Mouse (Mus musculus): Measurements from ENCODE around the gene Ksr1.
"Not testable (repeated sequence)": the region's sequence is repeated elsewhere in the genome, so short reads cannot be mapped to it uniquely, and the experiment has no call there.

The Ksr1 gene

GRCm38 (mm10) chr11:79012529-79012928, 133.7 kb downstream of the Ksr1 start:
- no peak for DNase-seq (ENCODE audit: low spot score)

GRCm38 (mm10) chr11:79008891-79009290, 137.3 kb downstream of the Ksr1 start:
- no peak for DNase-seq (ENCODE audit: low spot score)

- DNase-seq (ENCODE audit: low spot score), result no peak
These were observed 138.0 kb downstream of the Ksr1 start for GRCm38 (mm10) chr11:79008007-79008775.

- not testable (repeated sequence) for DNase-seq (ENCODE audit: low spot score)
These were observed 138.9 kb downstream of the Ksr1 start for GRCm38 (mm10) chr11:79007356-79007755.

GRCm38 (mm10) chr11:79006417-79006816, 139.8 kb downstream of the Ksr1 start:
- no peak for DNase-seq (ENCODE audit: low spot score)

- no peak for DNase-seq (ENCODE audit: low spot score)
These were observed 140.4 kb downstream of the Ksr1 start for GRCm38 (mm10) chr11:79005578-79006394.

- no peak for DNase-seq (ENCODE audit: low spot score)
These were observed 142.2 kb downstream of the Ksr1 start for GRCm38 (mm10) chr11:79003769-79004638.

GRCm38 (mm10) chr11:79003053-79003768, 143.0 kb downstream of the Ksr1 start:
- DNase-seq (ENCODE audit: low spot score), result no peak

- DNase-seq (ENCODE audit: low spot score), result no peak
These were observed 143.7 kb downstream of the Ksr1 start for GRCm38 (mm10) chr11:79002551-79002951.

- no peak for DNase-seq (ENCODE audit: low spot score)
These were observed 144.3 kb downstream of the Ksr1 start for GRCm38 (mm10) chr11:79001871-79002270.

GRCm38 (mm10) chr11:78999118-78999517, 147.1 kb downstream of the Ksr1 start:
- no peak for DNase-seq (ENCODE audit: low spot score)

- not testable (repeated sequence) for DNase-seq (ENCODE audit: low spot score)
These were observed 155.2 kb downstream of the Ksr1 start for GRCm38 (mm10) chr11:78990875-78991543.

GRCm38 (mm10) chr11:78990096-78990495, 156.1 kb downstream of the Ksr1 start:
- DNase-seq (ENCODE audit: low spot score), result no peak

- not testable (repeated sequence) for DNase-seq (ENCODE audit: low spot score)
These were observed 157.0 kb downstream of the Ksr1 start for GRCm38 (mm10) chr11:78989206-78989605.

- DNase-seq (ENCODE audit: low spot score), result no peak
These were observed 159.8 kb downstream of the Ksr1 start for GRCm38 (mm10) chr11:78986311-78987002.

- DNase-seq (ENCODE audit: low spot score), result no peak
These were observed 160.7 kb downstream of the Ksr1 start for GRCm38 (mm10) chr11:78985505-78985904.

- DNase-seq (ENCODE audit: low spot score), result peak; percentile 61
These were observed 161.6 kb downstream of the Ksr1 start, which contains the start of gene Lgals9 for GRCm38 (mm10) chr11:78984483-78985177. Gene Lgals9, minus strand, starts transcription at chr11:78984946.

- no peak for DNase-seq (ENCODE audit: low spot score)
These were observed 162.7 kb downstream of the Ksr1 start for GRCm38 (mm10) chr11:78983539-78983938.

GRCm38 (mm10) chr11:78982513-78983291, 163.5 kb downstream of the Ksr1 start:
- no peak for DNase-seq (ENCODE audit: low spot score)
